Mouse (Mus musculus): ENCODE results near the gene Slc16a10.

Gene Slc16a10

DNA sequence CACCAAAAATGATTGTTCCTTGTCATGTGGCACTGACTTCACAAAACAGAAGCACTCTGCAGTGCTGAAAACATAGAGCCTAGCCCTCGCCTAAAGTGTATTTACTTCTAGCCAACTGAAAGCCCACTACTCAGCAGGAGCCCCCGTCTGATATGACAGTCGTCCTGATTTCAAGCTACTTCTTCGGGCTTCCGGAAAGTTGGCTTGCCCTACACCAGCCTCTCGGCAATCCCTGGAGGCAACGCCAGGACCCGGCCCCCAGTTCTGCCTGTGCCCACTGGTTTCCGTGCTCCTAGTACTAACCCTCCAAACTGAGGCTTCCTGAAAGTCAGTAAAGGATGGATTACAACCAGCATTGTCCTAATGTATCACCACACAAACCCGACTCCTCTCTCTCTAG lies 29.8 kb downstream of the Slc16a10 start:
- no peak for DNase-seq (ENCODE audit: low read depth in 1 of 2, low spot score in 2 of 2)

DNA sequence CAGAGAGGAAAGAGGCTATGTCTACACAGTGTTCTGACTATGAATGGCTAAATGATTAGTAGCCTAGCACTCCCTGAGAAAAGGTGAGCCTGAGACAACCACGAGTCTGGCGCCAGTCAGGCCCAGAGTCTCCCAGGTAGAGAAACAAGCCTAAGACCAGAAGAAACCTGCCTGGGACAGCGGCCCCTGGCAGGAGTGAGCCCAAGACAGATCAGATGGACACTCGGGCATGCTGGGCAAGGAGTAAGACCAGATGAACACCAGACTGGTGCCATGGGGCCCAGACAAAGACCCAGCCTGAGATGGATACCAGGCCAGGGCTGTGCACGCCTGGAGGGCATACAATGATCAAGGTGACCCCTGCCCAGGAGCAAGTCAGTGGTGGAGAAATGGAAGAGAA lies 32.5 kb downstream of the Slc16a10 start:
- no peak for DNase-seq (ENCODE audit: low read depth in 1 of 2, low spot score in 2 of 2)

DNA sequence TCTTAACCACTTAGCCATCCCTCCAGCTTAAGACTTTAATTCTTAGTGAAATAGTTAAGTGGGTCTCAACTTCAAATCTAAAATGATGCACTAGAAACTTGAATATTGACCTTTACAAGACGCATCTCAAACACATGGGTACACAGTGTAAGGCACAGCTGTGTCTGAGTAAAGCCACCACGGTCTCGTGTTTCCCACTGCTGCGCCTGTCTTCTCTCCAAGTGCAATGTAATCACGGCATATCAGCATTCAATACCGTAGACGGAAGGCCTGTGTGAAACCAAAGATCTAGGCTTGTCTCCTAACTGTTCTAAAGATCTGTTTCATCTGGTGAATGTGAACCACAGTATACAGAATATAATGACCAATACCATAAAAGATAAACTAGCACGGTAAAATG lies 33.1 kb downstream of the Slc16a10 start:
- no peak for DNase-seq (ENCODE audit: low read depth in 1 of 2, low spot score in 2 of 2)

DNA sequence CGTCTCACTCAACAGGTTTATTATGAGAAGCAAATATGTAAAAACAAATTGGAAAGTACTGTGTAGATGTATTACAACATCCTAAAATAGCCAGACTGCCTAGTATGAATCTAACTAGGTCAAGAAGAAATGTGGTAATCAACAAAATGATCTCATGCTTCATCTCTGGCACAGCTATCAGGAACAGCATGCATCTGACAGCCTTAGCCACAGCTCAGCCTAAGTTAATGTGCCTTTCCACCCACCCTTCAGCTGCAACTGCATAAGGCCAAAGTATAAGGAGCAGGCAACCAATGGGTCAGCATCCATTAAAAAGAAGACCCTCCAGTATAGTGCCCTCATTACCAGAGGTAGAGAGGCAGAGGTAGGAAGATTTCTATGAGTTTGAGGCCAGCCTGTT lies 34.1 kb downstream of the Slc16a10 start:
- DNase-seq (ENCODE audit: low read depth in 1 of 2, low spot score in 2 of 2), result no peak

DNA sequence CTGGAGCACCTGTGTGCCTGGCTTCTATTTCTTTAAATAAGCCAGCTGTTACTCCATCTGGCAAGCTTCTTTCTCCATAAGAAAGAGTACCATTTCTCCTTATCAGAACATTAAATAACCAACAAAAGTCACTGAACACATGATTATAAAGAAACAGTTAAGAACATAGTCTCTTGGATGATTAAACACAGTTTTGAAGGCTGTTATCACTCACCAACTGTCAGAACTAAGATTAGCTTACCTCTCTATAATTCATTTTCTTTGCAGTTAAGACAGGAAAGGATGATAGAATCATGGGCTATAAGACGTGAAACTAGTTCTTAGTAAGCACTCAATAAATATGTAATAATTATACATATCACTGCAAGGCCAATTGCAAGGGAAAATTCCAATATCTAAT lies 36.9 kb downstream of the Slc16a10 start:
- DNase-seq (ENCODE audit: low read depth in 1 of 2, low spot score in 2 of 2), result no peak

DNA sequence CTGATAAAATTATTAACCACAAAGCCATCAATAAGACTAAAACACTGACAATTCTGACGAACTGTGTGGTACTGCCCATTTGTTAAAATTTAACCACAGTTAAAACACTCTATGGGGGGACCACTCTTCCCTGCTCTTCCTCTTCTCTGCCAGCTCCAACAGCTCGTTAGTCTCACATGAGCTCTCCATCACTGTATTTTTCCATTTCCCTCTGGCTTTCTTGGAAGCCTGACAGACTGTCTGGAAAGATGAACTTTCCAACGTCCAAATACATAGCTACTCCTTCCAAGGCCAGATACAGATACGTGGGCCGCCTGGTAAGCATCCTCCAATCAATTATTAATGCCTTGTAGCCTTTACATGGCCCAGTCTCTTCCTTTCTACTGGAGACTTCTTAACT lies 38.3 kb downstream of the Slc16a10 start:
- DNase-seq (ENCODE audit: low read depth in 1 of 2, low spot score in 2 of 2), result no peak

DNA sequence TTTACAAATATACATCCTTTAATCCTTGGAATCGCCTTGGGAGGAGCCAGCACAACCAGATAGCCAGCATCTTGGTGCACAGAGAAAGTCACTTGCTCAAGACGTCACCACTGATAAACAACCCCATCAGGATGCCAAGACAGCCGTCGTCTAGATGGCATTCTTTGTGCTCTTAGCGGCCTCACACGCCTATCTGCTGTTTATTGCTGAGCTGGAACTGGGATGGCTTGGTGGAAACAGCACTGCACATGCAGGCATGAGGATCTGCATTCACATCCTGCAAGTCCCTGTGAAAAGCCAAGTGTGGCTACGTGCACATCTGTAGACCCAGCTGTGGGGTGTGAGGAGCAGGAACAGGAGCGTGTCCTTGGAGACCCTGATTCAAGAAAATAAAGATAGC lies 39.1 kb downstream of the Slc16a10 start:
- DNase-seq (ENCODE audit: low read depth in 1 of 2, low spot score in 2 of 2), result no peak

DNA sequence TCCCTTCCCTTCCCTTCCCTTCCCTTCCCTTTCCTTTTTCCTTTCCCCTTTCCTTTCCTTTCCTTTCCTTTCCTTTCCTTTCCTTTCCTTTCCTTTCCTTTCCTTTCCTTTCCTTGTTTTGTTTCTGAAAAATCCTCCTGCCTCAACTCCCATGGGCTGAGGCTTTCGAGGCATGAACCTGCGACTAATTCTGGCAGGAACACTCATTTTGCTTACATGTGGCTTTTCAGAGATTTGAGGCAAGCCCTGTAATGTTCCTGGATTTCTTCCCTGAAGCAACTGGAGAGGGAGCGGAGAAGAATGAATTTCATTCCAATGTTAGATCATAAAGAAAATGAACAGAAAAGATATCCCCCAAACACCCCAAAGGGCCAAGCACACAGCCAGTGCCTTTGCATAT lies 39.9 kb downstream of the Slc16a10 start:
- no peak for DNase-seq (ENCODE audit: low read depth in 1 of 2, low spot score in 2 of 2)

DNA sequence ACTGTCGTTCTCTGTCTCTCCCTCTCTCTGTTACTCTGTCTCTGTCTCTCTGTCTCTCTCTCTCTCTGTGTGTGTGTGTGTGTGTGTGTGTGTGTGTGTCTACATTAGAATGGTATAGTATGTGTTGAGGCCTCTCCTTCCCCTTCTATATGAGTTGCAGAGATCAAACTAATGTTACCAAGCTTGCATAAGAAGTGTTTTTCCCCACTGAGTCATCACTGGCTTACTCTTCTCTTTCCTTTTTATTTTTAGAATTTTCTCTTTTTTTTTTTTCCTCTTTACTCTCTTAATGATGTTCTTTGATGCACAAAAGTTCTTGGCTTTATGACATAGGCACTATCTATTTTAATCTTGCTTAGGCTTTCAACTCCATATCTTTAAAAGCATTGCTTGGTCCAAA lies 43.6 kb downstream of the Slc16a10 start:
- DNase-seq (ENCODE audit: low read depth in 1 of 2, low spot score in 2 of 2), result no peak

DNA sequence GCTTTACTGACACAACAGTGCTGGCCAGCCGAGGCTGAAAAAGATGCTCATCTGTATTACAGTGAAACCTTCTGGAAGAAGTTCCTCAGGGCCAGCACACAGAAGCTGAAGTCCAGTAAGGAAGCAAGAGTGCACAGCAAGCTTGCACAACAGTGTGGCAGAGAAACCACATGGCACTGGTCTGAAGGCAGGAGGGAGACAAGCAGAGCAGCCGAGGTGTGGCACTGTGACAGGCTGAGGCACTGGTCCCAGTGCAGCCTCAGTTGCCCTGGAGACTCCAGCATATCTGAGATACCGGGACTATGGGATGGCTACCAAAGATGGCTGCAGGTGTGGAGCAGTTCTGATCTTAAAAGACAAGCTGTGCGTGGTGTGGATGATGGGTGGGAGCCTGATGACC lies 44.5 kb downstream of the Slc16a10 start:
- peak; percentile 42 to 54 for DNase-seq (ENCODE audit: low read depth in 1 of 2, low spot score in 2 of 2)

DNA sequence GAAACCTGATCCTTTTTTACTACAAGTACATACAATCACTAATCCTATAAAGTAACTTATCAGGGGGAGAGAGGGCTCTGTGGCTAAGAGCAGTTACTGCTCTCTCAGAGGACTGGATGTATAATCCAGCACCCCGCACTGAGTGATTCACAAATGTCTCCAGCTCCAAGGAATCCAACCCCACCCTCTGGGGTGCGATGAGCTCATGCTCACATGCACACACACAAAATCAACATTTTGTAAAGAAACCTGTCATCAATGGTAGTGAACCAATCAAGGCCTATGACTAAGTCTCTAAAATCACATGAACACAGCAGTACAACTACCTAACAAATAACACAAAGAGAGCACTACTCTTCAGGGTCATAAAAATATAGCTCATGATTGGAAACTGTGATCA lies 47.3 kb downstream of the Slc16a10 start:
- DNase-seq (ENCODE audit: low read depth in 1 of 2, low spot score in 2 of 2), result no peak

DNA sequence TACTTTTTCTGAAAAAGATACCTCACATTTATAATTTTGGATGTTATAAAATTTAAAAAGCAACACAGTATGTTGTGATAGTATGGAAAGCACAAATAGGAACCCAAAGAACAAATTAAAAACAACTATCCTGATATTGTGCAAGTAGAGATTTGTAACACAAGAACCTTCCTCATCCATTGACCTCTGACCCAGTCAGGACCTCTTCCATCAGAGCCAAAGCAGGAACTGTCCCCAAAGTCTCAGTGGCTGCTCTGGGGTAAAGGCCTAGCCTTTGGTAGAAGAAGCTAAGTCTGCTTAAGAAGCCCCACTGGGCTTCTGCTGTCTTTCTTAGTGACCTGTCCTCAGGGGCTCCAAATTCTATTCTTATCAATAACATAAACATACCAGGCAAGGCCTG lies 48.5 kb downstream of the Slc16a10 start:
- DNase-seq (ENCODE audit: low read depth in 1 of 2, low spot score in 2 of 2), result peak; percentile 21 to 35

DNA sequence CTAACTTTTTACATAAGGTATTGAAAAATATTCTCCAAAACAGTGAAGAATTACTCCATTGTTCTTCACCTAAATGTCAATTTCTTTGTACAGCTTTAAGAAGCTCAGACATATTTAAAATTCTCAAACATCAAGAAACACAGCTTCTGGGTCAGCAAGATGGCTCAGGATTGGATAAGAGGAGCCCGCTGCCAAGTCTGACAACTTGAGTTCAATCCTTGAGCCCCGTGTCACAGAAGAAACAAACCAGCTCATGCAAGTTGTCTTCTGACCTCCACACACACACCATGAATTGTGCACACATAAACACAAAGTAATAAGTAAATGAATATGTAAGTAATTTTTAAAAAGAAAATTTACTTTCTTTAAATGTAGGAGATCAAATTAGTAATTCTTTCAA lies 50.6 kb downstream of the Slc16a10 start:
- DNase-seq (ENCODE audit: low read depth in 1 of 2, low spot score in 2 of 2), result no peak

DNA sequence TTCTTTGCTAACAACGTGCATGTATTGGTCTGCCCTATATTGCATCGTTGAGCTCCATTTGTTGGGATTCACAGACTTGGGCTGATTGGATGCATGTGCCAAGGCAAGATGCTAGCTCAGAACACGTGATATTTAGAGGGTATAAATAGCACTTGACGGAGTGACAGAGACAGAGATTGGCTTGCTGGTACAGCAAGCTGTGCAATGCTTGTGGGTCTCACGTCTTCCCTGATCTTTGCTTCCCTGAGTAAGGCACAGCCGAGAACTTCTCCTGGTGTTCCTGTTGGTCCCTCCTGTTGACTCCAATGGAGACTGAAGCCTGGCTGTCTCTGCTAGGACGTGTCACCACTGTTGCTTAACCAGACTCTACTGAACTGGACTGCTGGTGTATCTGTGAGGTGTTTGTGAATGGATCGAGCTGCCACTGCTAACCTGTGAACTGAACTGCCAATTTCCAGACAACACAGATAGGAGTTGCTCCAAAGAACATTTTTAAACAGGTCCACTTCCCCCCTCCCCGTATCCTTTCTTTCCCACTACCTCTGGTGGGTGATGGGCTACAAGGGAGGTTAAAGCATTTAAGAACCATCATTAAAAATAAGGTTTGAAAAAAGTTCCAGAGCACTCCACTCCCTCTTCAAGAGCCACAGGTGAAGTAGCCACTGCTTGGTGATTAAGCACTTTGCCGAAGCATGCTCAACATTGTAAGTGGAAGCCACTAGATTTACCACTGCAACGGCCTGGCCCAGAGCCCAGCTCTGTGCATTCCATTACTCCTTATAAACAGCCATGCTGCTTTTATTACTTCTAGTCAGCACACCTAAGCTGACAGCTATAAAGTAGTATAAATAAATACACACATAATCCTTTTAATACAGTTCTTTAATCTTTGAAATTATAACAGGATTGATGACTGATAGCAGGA lies 51.3 kb downstream of the Slc16a10 start:
- DNase-seq (ENCODE audit: low read depth in 1 of 2, low spot score in 2 of 2), result no peak

DNA sequence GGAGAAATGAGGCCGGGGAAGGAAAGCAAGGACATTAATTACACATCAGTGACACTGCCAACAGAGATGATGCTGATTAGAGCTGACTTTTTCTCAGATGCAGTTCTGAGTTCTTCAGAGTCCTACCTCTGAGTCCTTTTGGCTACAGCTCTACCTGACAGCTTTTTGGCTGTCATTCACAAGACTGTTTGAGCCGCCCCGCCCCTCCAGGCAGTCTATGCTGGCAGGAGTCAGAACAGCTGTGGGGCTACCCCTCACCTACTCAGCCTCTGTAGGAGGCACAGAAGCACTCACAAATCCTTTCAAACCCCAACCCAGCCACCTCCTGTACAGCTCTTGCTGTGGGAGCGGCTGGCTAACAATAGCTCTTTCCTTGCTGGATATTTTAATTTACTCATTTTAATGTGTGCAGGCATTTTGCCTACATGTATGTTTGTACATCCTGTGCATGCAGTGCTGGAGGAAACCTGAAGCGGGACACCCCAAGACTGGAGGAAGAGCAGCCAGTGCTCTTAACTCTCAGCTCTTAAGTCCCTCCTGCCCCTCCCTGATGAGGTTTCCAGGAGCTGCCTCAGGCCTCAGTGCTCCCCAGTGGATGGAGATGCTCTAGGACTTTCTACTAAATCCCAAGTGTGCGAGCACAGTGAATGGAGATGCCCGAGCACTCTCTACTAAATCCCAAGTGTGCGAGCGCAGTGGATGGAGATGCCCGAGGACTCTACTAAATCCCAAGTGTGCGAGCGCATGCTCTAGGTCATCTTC lies 57.5 kb downstream of the Slc16a10 start:
- DNase-seq (ENCODE audit: low read depth in 1 of 2, low spot score in 2 of 2), result no peak

DNA sequence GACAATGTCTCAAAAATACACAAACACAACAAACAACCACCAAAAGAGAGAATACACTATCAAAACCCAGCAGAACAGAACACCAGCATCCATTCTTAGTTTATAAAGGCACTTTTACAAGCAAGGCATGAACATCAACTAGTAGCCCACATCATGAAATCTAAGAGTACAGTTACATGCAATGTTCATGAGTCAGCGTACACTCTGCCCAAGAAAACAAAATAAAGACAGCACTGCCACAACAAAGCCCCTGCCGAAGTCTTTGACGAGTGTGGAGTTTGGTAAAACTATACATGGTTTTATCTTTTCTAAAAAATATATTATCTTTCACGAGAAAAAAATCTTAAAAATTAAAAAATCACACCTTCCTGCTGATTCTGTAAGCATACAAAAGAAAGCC lies 58.5 kb downstream of the Slc16a10 start:
- DNase-seq (ENCODE audit: low read depth in 1 of 2, low spot score in 2 of 2), result no peak

DNA sequence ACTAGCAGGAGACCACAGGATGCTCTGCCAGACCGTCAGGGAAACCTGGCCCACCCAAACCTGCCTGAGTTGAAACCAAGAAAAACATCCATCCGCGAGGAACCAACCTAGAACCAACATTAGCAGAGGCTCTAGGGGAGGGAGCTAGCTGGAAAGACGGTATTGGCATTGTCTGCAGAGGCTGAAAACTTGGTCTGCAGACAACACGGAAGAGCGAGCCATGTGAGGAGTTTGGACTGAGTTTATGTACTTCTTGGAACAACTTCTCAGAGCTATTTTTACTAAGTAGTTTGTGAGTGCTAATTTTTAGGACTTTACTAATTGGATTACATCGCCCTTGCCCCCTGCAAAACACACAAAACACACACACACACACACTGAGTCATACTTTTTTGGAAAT lies 59.4 kb downstream of the Slc16a10 start:
- DNase-seq (ENCODE audit: low read depth in 1 of 2, low spot score in 2 of 2), result no peak

DNA sequence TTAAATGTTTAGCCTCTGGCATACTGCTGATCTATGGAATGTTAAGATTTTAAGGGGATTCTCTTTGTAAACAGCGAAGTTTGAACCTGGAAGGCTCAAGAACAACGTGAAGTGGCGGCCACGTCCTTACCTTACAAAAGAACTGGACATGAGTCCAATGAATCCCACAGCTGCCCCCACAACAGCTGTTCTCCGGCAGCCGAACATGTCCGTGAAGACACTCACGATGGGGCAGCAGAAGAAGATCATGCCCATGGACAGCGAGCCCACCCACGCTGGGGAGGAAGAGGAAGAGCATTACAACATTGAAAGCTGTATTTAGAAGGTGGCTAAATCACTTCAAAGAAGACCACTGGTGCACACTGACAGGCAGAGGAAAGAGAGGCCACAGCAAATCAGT lies 61.5 kb downstream of the Slc16a10 start:
- DNase-seq (ENCODE audit: low read depth in 1 of 2, low spot score in 2 of 2), result no peak

DNA sequence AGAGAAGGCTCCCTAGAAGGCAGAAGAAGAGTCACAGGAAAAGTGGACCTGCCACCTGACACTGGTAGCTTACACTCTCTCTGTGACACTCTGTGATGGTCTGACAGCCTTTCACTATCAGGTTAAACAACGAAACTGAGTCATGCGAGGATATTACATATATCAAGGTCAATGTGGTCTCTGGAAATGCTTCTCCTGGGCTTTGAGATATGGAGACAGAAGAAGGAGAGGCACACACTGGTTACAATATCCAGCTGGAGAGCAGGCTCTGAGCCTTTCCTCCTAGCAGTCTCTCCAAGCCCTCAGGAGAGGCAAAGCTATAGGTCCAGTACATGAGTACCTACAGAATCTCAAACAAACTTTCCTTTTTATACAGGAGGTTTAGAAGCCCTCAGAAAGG lies 62.8 kb downstream of the Slc16a10 start:
- DNase-seq (ENCODE audit: low read depth in 1 of 2, low spot score in 2 of 2), result no peak

DNA sequence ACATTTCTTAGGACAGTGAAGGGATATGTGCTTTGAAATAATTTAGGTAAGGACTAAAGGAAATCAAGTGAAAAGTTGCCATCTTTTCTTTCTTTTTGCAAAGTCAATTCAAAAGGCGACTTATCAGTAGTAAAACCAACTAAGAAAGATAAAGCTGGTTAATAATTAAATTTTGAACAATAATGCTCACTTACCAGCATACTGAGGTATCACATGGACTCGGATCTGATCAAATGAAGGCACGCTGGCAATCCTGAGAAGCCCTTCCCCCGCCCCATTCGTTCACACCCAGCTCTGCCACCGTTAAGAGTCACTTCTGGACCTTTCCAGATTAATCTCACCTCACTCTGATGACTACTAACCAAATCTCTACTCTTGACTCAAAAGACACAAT lies 64.1 kb downstream of the Slc16a10 start:
- no peak for DNase-seq (ENCODE audit: low read depth in 1 of 2, low spot score in 2 of 2)

DNA sequence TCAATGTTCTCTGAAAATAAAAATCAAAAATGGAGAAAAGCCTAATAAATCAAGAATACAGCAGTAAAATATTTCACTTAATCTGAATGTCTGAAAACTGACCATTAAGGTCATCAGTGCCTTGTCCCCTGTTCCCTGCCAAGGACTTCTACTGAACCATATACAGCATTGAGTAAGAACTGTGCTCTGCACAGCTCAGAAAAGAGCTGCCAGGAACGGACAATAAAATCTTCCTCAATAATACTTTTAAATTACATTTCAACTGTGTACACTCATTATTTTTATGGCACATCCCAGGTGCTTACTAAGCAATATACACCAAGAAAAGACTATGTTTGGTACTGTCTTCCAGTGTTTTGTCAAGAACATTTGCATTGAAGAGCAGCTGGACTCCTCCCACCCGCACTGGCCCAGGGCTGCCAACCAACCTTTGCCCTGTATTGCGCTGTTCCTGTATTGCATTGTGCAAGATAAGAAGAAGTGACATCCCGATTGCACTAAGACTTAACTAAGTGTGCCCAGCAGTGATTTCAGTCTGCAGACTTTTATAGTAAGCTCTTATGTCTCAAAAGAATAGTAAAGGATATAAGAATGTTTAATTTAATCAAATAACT lies 64.6 kb downstream of the Slc16a10 start:
- DNase-seq (ENCODE audit: low read depth in 1 of 2, low spot score in 2 of 2), result peak; percentile 16 to 35

DNA sequence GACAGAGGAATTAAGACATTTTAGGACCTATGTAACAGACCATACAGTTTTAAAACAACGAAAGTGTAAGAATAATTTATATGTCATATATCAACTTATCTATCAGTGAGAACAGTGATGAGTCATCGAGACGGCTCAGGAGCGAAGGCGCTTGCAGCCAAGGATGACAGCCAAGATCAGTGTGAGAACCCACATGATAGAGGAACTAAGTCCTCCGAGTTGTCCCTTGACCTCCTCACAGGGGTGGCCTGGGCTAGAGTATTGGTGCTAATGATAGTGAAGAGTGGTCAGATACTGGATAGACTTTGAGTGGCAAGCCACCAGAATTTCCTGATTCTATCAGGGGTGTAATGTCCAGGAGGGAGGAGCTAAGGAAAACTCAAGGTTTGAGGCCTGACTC lies 68.5 kb downstream of the Slc16a10 start:
- peak in 1 of 2 experiments; percentile 25 for DNase-seq (ENCODE audit: low read depth in 1 of 2, low spot score in 2 of 2)

All from monocyte, adult 2 months (primary cell).